Mouse (Mus musculus) lung, adult 2 months (tissue): ENCODE measurements around the gene Mcf2l.

Experiments used
- CTCF ChIP-seq: fragments of 200-500 bp; IDR thresholded peaks from 2 replicates; pipeline ENCODE4 v1.5.1; 2011; ENCODE audit warnings: mild to moderate bottlenecking, low read length, control low read depth; ENCODE audit not compliant: insufficient read depth
- POLR2A ChIP-seq: fragments of 200-500 bp; IDR thresholded peaks from 2 replicates; pipeline ENCODE4 v1.6.1; 2011; ENCODE audit warnings: low read depth, mild to moderate bottlenecking, control low read depth, low read length, borderline replicate concordance; ENCODE audit errors: extremely low read depth

- TF ChIP-seq POLR2A (no peak), CTCF (no peak)
These were observed 636 bp upstream of the Mcf2l start for GRCm38 (mm10) chr8:12872983-12873356.
